Mouse (Mus musculus): ENCODE data around the gene Ccdc14. TPM values are rescaled to one million over a fixed set of nuclear protein-coding genes. Genes with fewer than 3 reads are reported as not detected.
"Not testable (repeated sequence)": the region's sequence is repeated elsewhere in the genome, so short reads cannot be mapped to it uniquely, and the experiment has no call there.

Ccdc14 gene
- polyA plus RNA-seq, 1 experiment, result 32.0 TPM

GRCm38 (mm10) chr16:34700165-34700827 lies 9.9 kb downstream of the Ccdc14 start:
- Histone ChIP-seq H3K9me3 (replicated peaks; ENCODE audit: control insufficient read depth, insufficient read depth, low read length, poor library complexity, severe bottlenecking) (no peaks in the 10 kb centered on the region), H3K4me3 (ENCODE audit: low read depth, low read length) (no peak overlapping the region), H3K4me1 (ENCODE audit: control insufficient read depth, insufficient read depth, low read length) (no peaks in the 10 kb centered on the region), H3K36me3 (ENCODE audit: control insufficient read depth, insufficient read depth, low read length, poor library complexity, severe bottlenecking) (peaks cover 30% of the 10 kb centered on the region), H3K27ac (ENCODE audit: insufficient read depth, low read length) (no peak overlapping the region), H3K9ac (ENCODE audit: low read depth, poor library complexity, severe bottlenecking) (no peak overlapping the region), H3K27me3 (ENCODE audit: control insufficient read depth, insufficient read depth, low read length, poor library complexity, severe bottlenecking) (no peaks in the 10 kb centered on the region)
- no peak for TF ChIP-seq EP300 (IDR thresholded peaks at IDR 0.05; ENCODE audit: insufficient read depth, low read depth, low read length)
- TF ChIP-seq CTCF (IDR thresholded peaks at IDR 0.05; ENCODE audit: low read depth, low read length), result no peak
- TF ChIP-seq POLR2A (IDR thresholded peaks at IDR 0.05; ENCODE audit: insufficient read depth, low read length), result no peak

- Histone ChIP-seq H3K9me3 (replicated peaks; ENCODE audit: control insufficient read depth, insufficient read depth, low read length, poor library complexity, severe bottlenecking) (no peaks in the 10 kb centered on the region), H3K4me1 (ENCODE audit: control insufficient read depth, insufficient read depth, low read length) (no peaks in the 10 kb centered on the region), H3K27me3 (ENCODE audit: control insufficient read depth, insufficient read depth, low read length, poor library complexity, severe bottlenecking) (no peaks in the 10 kb centered on the region), H3K4me3 (ENCODE audit: low read depth, low read length) (no peak overlapping the region), H3K27ac (ENCODE audit: insufficient read depth, low read length) (no peak overlapping the region), H3K9ac (ENCODE audit: low read depth, poor library complexity, severe bottlenecking) (no peak overlapping the region), H3K36me3 (ENCODE audit: control insufficient read depth, insufficient read depth, low read length, poor library complexity, severe bottlenecking) (peaks cover 31% of the 10 kb centered on the region)
- TF ChIP-seq EP300 (IDR thresholded peaks at IDR 0.05; ENCODE audit: insufficient read depth, low read depth, low read length) (no peak), POLR2A (IDR thresholded peaks at IDR 0.05; ENCODE audit: insufficient read depth, low read length) (no peak), CTCF (IDR thresholded peaks at IDR 0.05; ENCODE audit: low read depth, low read length) (no peak)
Observed at GRCm38 (mm10) chr16:34700828-34701216, 10.4 kb downstream of the Ccdc14 start.

GRCm38 (mm10) chr16:34706019-34706418 lies 15.6 kb downstream of the Ccdc14 start:
- peaks cover 41% of the 10 kb centered on the region for H3K36me3 ChIP-seq (ENCODE audit: control insufficient read depth, insufficient read depth, low read length, poor library complexity, severe bottlenecking)
- H3K9ac ChIP-seq (ENCODE audit: low read depth, poor library complexity, severe bottlenecking), result no peak overlapping the region
- no peaks in the 10 kb centered on the region for H3K27me3 ChIP-seq (ENCODE audit: control insufficient read depth, insufficient read depth, low read length, poor library complexity, severe bottlenecking)
- no peak overlapping the region for H3K4me3 ChIP-seq (ENCODE audit: low read depth, low read length)
- no peaks in the 10 kb centered on the region for H3K9me3 ChIP-seq (replicated peaks; ENCODE audit: control insufficient read depth, insufficient read depth, low read length, poor library complexity, severe bottlenecking)
- H3K4me1 ChIP-seq (ENCODE audit: control insufficient read depth, insufficient read depth, low read length), result no peaks in the 10 kb centered on the region
- TF ChIP-seq POLR2A (IDR thresholded peaks at IDR 0.05; ENCODE audit: insufficient read depth, low read length), result no peak
- TF ChIP-seq EP300 (IDR thresholded peaks at IDR 0.05; ENCODE audit: insufficient read depth, low read depth, low read length), result no peak
- TF ChIP-seq CTCF (IDR thresholded peaks at IDR 0.05; ENCODE audit: low read depth, low read length), result no peak
- no peak overlapping the region for H3K27ac ChIP-seq (ENCODE audit: insufficient read depth, low read length)

DNA sequence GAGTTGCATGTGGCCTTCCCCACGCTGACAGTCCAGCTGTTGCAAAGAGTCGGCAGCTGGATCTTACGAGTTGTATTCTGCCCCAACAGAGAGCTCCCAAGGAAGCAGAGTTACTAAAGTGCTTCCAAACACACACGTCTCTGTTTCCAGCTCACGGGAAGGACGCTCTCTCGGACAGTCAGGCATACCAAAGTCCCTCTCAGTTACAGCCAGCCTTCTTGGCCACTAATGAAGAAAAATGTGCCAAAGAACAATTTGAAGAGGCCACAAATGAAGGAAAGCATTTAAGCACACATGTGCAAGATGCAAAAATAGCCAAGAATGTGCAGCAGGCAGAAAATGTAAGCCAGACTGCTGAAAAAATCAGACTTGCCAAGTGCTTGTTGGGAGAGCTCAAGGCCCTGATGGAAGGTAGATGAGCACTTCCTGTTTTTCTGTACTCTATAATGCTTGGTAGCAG lies 16.1 kb downstream of the Ccdc14 start:
- H3K9ac ChIP-seq (ENCODE audit: low read depth, poor library complexity, severe bottlenecking), result no peak overlapping the region
- H3K9me3 ChIP-seq (replicated peaks; ENCODE audit: control insufficient read depth, insufficient read depth, low read length, poor library complexity, severe bottlenecking), result no peaks in the 10 kb centered on the region
- H3K4me3 ChIP-seq (ENCODE audit: low read depth, low read length), result no peak overlapping the region
- H3K4me1 ChIP-seq (ENCODE audit: control insufficient read depth, insufficient read depth, low read length), result no peaks in the 10 kb centered on the region
- H3K27me3 ChIP-seq (ENCODE audit: control insufficient read depth, insufficient read depth, low read length, poor library complexity, severe bottlenecking), result no peaks in the 10 kb centered on the region
- H3K27ac ChIP-seq (ENCODE audit: insufficient read depth, low read length), result no peak overlapping the region
- H3K36me3 ChIP-seq (ENCODE audit: control insufficient read depth, insufficient read depth, low read length, poor library complexity, severe bottlenecking), result peaks cover 38% of the 10 kb centered on the region
- TF ChIP-seq POLR2A (IDR thresholded peaks at IDR 0.05; ENCODE audit: insufficient read depth, low read length) (no peak), EP300 (IDR thresholded peaks at IDR 0.05; ENCODE audit: insufficient read depth, low read depth, low read length) (no peak), CTCF (IDR thresholded peaks at IDR 0.05; ENCODE audit: low read depth, low read length) (no peak)

GRCm38 (mm10) chr16:34711481-34711880 lies 21.1 kb downstream of the Ccdc14 start:
- Histone ChIP-seq H3K9ac (ENCODE audit: low read depth, poor library complexity, severe bottlenecking) (no peak overlapping the region), H3K27ac (ENCODE audit: insufficient read depth, low read length) (no peak overlapping the region), H3K27me3 (ENCODE audit: control insufficient read depth, insufficient read depth, low read length, poor library complexity, severe bottlenecking) (no peaks in the 10 kb centered on the region), H3K9me3 (replicated peaks; ENCODE audit: control insufficient read depth, insufficient read depth, low read length, poor library complexity, severe bottlenecking) (no peaks in the 10 kb centered on the region), H3K4me3 (ENCODE audit: low read depth, low read length) (no peak overlapping the region), H3K36me3 (ENCODE audit: control insufficient read depth, insufficient read depth, low read length, poor library complexity, severe bottlenecking) (peaks cover 28% of the 10 kb centered on the region), H3K4me1 (ENCODE audit: control insufficient read depth, insufficient read depth, low read length) (no peaks in the 10 kb centered on the region)
- TF ChIP-seq POLR2A (IDR thresholded peaks at IDR 0.05; ENCODE audit: insufficient read depth, low read length), result no peak

DNA sequence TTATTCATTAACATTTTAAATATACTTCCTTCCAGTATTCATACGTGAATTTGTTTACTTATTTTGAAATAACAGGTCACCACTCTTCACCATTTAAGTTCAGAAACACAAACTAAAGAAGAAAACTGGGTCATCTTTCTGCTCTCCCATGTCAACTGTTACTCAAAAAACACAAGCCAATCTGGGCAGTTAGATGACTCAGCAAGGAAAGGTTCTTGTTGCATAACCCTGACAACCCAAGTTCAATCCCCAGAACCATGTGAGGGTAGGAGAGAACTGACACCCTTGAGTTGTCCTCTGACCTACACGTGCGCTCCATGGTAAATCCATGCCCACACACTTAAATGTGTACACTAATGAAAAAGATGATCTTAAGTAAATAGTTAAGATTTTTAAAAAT lies 34.7 kb downstream of the Ccdc14 start:
- Histone ChIP-seq H3K4me1 (ENCODE audit: control insufficient read depth, insufficient read depth, low read length) (no peaks in the 10 kb centered on the region), H3K27me3 (ENCODE audit: control insufficient read depth, insufficient read depth, low read length, poor library complexity, severe bottlenecking) (no peaks in the 10 kb centered on the region), H3K9me3 (replicated peaks; ENCODE audit: control insufficient read depth, insufficient read depth, low read length, poor library complexity, severe bottlenecking) (no peaks in the 10 kb centered on the region), H3K36me3 (ENCODE audit: control insufficient read depth, insufficient read depth, low read length, poor library complexity, severe bottlenecking) (peaks cover 18% of the 10 kb centered on the region), H3K9ac (ENCODE audit: low read depth, poor library complexity, severe bottlenecking) (no peak overlapping the region), H3K4me3 (ENCODE audit: low read depth, low read length) (no peak overlapping the region), H3K27ac (ENCODE audit: insufficient read depth, low read length) (no peak overlapping the region)
- no peak for TF ChIP-seq CTCF (IDR thresholded peaks at IDR 0.05; ENCODE audit: low read depth, low read length)
- TF ChIP-seq POLR2A (IDR thresholded peaks at IDR 0.05; ENCODE audit: insufficient read depth, low read length), result no peak
- no peak for TF ChIP-seq EP300 (IDR thresholded peaks at IDR 0.05; ENCODE audit: insufficient read depth, low read depth, low read length)

DNA sequence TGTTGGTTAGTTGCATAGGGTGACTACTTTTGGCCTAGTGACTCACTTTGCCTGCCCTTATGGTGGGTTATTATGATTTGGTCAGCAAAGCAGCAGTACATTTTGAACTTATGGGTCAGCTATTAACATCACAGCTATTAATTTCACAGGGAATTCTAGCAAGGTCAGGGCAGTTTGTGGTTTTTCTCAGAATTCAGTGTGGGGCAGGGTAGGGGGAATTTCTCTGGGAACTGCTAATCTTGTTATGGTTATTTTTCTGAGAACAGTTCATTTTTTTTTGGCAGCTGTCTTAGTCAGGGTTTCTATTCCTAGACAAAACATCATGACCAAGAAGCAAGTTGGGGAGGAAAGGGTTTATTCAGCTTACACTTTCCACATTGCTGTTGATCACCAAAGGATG lies 38.2 kb downstream of the Ccdc14 start:
- H3K4me1 ChIP-seq (ENCODE audit: control insufficient read depth, insufficient read depth, low read length); H3K9me3 ChIP-seq (replicated peaks; ENCODE audit: control insufficient read depth, insufficient read depth, low read length, poor library complexity, severe bottlenecking); H3K27me3 ChIP-seq (ENCODE audit: control insufficient read depth, insufficient read depth, low read length, poor library complexity, severe bottlenecking); H3K36me3 ChIP-seq (ENCODE audit: control insufficient read depth, insufficient read depth, low read length, poor library complexity, severe bottlenecking); H3K9ac ChIP-seq (ENCODE audit: low read depth, poor library complexity, severe bottlenecking); H3K4me3 ChIP-seq (ENCODE audit: low read depth, low read length); H3K27ac ChIP-seq (ENCODE audit: insufficient read depth, low read length): not testable (repeated sequence)
